Mouse (Mus musculus): ENCODE data around the gene Olfr554. TPM values are rescaled to one million over a fixed set of nuclear protein-coding genes. Genes with fewer than 3 reads are reported as not detected.

Gene Olfr554
- polyA plus RNA-seq, 1 experiment from 2014 or later = not detected

DNA sequence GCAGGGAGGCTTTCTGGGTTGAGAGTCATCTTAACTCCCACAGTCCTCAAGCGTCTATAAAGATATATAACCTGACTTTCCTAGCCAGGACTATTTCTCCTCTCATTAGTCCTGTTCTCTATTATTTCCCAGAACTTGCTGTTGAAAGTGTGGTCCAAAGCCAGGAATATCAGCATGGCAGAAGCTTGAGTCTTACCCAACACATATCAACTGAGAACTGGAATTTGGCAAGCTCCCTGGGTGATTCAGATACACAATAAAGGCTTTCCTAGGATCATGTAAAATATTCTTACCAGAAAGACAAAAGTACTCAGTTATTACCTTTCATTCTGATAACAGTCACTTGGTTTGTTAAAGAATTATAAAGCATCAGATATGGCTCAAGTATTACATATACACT, 43.7 kb downstream of the Olfr554 start:
- H3K27ac ChIP-seq = no peak overlapping the region
- no peak overlapping the region for H3K4me2 ChIP-seq
- ATAC-seq (replicated peaks; ENCODE audit: insufficient number of reproducible peaks, insufficient read depth, low FRiP score, low read depth) = no peak
- no peaks in the 10 kb centered on the region for H3K9me3 ChIP-seq (replicated peaks)
- H3K27me3 ChIP-seq = no peaks in the 10 kb centered on the region
- no peak overlapping the region for H3K4me3 ChIP-seq
- WGBS = 74% methylated on average over 1 of the region's 1 CpGs
- H3K9ac ChIP-seq = no peak overlapping the region
- H3K4me1 ChIP-seq (replicated peaks) = no peaks in the 10 kb centered on the region
- peaks cover 2% of the 10 kb centered on the region; the same call in 1 of the 2 replicates for H3K36me3 ChIP-seq

DNA sequence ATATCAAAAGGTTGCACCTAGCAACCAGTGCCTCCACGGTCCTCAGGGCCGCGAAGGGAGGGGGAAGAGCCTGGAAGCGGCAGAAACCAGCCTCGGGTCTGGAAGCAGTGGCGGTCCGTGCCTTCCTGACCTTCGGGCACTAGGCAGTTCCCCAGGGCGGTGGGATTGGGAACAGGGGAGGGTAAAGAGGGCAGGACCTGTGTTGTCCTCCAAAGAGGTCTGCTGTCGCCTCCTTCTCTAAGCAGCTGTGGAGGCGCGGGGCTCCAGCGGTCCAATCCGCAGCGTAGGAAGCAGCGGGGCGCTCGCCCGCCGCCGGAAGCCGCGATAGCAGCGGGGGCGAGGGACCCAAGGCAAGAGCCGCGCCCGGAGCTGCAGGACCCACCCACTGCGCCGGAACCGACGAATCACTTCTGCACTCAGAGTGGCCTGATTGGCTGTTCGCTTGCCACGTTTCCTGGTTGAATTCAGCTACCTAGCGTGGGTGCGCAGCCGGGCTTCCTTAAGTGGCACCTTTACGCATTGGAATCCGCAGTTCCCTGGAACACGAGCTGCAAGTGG, 48.8 kb downstream of the Olfr554 start, which contains the start of gene Trim68:
Gene Trim68, minus strand, starts transcription at position 384 of the 558 bp plus-strand sequence.
- under 1% methylated on average over 40 of the region's 40 CpGs for WGBS
- Histone ChIP-seq H3K36me3 (peaks cover 2% of the 10 kb centered on the region; the same call in 1 of the 2 replicates), H3K9ac (peak within 1 kb of the TSS; percentile 68), H3K9me3 (replicated peaks) (no peaks in the 10 kb centered on the region), H3K4me1 (replicated peaks) (peaks cover 4% of the 10 kb centered on the region), H3K4me2 (peak within 1 kb of the TSS; percentile 70), H3K27ac (peak within 1 kb of the TSS; percentile 84), H3K27me3 (no peaks in the 10 kb centered on the region), H3K4me3 (peak within 1 kb of the TSS; percentile 61)
- ATAC-seq (replicated peaks; ENCODE audit: insufficient number of reproducible peaks, insufficient read depth, low FRiP score, low read depth) = peak; percentile 99

Other genes starting within 250 kb of the Olfr554 start
- gene Rrm1, start 196.7 kb upstream of the Olfr554 start, polyA plus RNA-seq (2015; fragmentation: Nextera tagmentation; extraction: Ambion mirVana) = 99.0 and 126 TPM in 2 replicates
- gene Olfr543, start 156.8 kb upstream of the Olfr554 start, polyA plus RNA-seq (2015; fragmentation: Nextera tagmentation; extraction: Ambion mirVana) = 0.29 and 0.30 TPM in 2 replicates
- gene Olfr544, start 150.1 kb upstream of the Olfr554 start, polyA plus RNA-seq (2015; fragmentation: Nextera tagmentation; extraction: Ambion mirVana) = 0.05 TPM in 2 replicates
- 0.04 TPM in 1 of 2 replicates, not detected in the other for gene Olfr545, start 138.9 kb upstream of the Olfr554 start, polyA plus RNA-seq (2015; fragmentation: Nextera tagmentation; extraction: Ambion mirVana)
- not detected in 2 replicates for gene Olfr547, start 103.7 kb upstream of the Olfr554 start, polyA plus RNA-seq (2015; fragmentation: Nextera tagmentation; extraction: Ambion mirVana)
- gene Olfr548-ps1, start 97.5 kb upstream of the Olfr554 start, polyA plus RNA-seq (2015; fragmentation: Nextera tagmentation; extraction: Ambion mirVana) = not detected in 2 replicates
- not detected in 2 replicates for gene Olfr549, start 88.6 kb upstream of the Olfr554 start, polyA plus RNA-seq (2015; fragmentation: Nextera tagmentation; extraction: Ambion mirVana)
- 0.68 and 0.84 TPM in 2 replicates for gene Trim21, start 72.9 kb upstream of the Olfr554 start, polyA plus RNA-seq (2015; fragmentation: Nextera tagmentation; extraction: Ambion mirVana)
- not detected in 2 replicates for gene Olfr550, start 67.0 kb upstream of the Olfr554 start, polyA plus RNA-seq (2015; fragmentation: Nextera tagmentation; extraction: Ambion mirVana)
- not detected in 2 replicates for gene Olfr551, start 46.5 kb upstream of the Olfr554 start, polyA plus RNA-seq (2015; fragmentation: Nextera tagmentation; extraction: Ambion mirVana)
- not detected in 2 replicates for gene Olfr552, start 40.7 kb upstream of the Olfr554 start, polyA plus RNA-seq (2015; fragmentation: Nextera tagmentation; extraction: Ambion mirVana)
- not detected in 2 replicates for gene Olfr553, start 20.2 kb upstream of the Olfr554 start, polyA plus RNA-seq (2015; fragmentation: Nextera tagmentation; extraction: Ambion mirVana)
- not detected in 2 replicates for gene Olfr555, start 20.4 kb downstream of the Olfr554 start, polyA plus RNA-seq (2015; fragmentation: Nextera tagmentation; extraction: Ambion mirVana)
- not detected in 2 replicates for gene Olfr556, start 26.5 kb downstream of the Olfr554 start, polyA plus RNA-seq (2015; fragmentation: Nextera tagmentation; extraction: Ambion mirVana)
- gene Trim68, start 48.9 kb downstream of the Olfr554 start, polyA plus RNA-seq (2015; fragmentation: Nextera tagmentation; extraction: Ambion mirVana) = 11.3 and 13.6 TPM in 2 replicates
- not detected in 2 replicates for gene Olfr557, start 57.5 kb downstream of the Olfr554 start, polyA plus RNA-seq (2015; fragmentation: Nextera tagmentation; extraction: Ambion mirVana)
- 0.51 and 0.74 TPM in 2 replicates for gene Olfr558, start 63.8 kb downstream of the Olfr554 start, polyA plus RNA-seq (2015; fragmentation: Nextera tagmentation; extraction: Ambion mirVana)
- gene Olfr33, start 80.6 kb downstream of the Olfr554 start, polyA plus RNA-seq (2015; fragmentation: Nextera tagmentation; extraction: Ambion mirVana) = not detected in 2 replicates
- not detected in 2 replicates for gene Olfr559, start 89.1 kb downstream of the Olfr554 start, polyA plus RNA-seq (2015; fragmentation: Nextera tagmentation; extraction: Ambion mirVana)
- gene Olfr560, start 120.9 kb downstream of the Olfr554 start, polyA plus RNA-seq (2015; fragmentation: Nextera tagmentation; extraction: Ambion mirVana) = not detected in 2 replicates
- 0.15 and 0.33 TPM in 2 replicates for gene Olfr78, start 121.0 kb downstream of the Olfr554 start, polyA plus RNA-seq (2015; fragmentation: Nextera tagmentation; extraction: Ambion mirVana)
- gene Olfr561, start 132.8 kb downstream of the Olfr554 start, polyA plus RNA-seq (2015; fragmentation: Nextera tagmentation; extraction: Ambion mirVana) = not detected in 2 replicates
- not detected in 2 replicates for gene Olfr564, start 165.0 kb downstream of the Olfr554 start, polyA plus RNA-seq (2015; fragmentation: Nextera tagmentation; extraction: Ambion mirVana)
- not detected in 2 replicates for gene Olfr566, start 220.3 kb downstream of the Olfr554 start, polyA plus RNA-seq (2015; fragmentation: Nextera tagmentation; extraction: Ambion mirVana)
- not detected in 2 replicates for gene Olfr568, start 238.7 kb downstream of the Olfr554 start, polyA plus RNA-seq (2015; fragmentation: Nextera tagmentation; extraction: Ambion mirVana)

All from heart, embryonic 15.5 days (tissue).